Mouse (Mus musculus): Measurements from ENCODE around the gene Naif1. TPM values are rescaled to one million over a fixed set of nuclear protein-coding genes. Genes with fewer than 3 reads are reported as not detected.
A peak's percentile ranks its signal among the peaks of the same experiment; 100 is the strongest.

Naif1 gene
- polyA plus RNA-seq, 1 experiment from 2014 or later: 2.9 TPM

DNA sequence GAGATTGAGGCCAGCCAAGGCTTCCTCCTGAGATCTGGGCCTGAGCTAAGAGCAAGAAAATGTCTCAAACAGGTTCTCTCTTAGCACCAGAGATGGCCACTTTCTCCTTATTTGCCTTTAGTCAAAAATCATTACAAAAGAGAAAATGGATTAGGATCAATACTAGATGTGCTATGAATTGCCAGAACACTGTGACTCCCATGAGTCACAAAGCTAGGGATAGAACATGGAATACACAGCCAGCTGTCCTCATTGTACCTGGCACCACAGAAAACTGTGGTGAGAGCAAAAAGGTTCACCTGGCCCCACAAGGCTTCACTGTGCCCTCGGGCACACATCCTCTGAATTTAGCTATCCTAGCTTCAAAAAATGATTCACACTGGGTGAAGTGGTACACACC, 1.8 kb upstream of the Naif1 start:
- Histone ChIP-seq H3K9me3 (replicated peaks) (no peaks in the 10 kb centered on the region), H3K36me3 (peaks cover 15% of the 10 kb centered on the region; the same call in 1 of the 2 replicates), H3K4me2 (no peak overlapping the region), H3K4me1 (peaks cover 67% of the 10 kb centered on the region), H3K9ac (no peak overlapping the region), H3K27me3 (replicated peaks) (no peaks in the 10 kb centered on the region), H3K4me3 (no peak overlapping the region), H3K27ac (no peak overlapping the region)
- no peak for ATAC-seq
- WGBS (ENCODE audit: insufficient replicate concordance): 79% methylated on average over 1 of the region's 1 CpGs

DNA sequence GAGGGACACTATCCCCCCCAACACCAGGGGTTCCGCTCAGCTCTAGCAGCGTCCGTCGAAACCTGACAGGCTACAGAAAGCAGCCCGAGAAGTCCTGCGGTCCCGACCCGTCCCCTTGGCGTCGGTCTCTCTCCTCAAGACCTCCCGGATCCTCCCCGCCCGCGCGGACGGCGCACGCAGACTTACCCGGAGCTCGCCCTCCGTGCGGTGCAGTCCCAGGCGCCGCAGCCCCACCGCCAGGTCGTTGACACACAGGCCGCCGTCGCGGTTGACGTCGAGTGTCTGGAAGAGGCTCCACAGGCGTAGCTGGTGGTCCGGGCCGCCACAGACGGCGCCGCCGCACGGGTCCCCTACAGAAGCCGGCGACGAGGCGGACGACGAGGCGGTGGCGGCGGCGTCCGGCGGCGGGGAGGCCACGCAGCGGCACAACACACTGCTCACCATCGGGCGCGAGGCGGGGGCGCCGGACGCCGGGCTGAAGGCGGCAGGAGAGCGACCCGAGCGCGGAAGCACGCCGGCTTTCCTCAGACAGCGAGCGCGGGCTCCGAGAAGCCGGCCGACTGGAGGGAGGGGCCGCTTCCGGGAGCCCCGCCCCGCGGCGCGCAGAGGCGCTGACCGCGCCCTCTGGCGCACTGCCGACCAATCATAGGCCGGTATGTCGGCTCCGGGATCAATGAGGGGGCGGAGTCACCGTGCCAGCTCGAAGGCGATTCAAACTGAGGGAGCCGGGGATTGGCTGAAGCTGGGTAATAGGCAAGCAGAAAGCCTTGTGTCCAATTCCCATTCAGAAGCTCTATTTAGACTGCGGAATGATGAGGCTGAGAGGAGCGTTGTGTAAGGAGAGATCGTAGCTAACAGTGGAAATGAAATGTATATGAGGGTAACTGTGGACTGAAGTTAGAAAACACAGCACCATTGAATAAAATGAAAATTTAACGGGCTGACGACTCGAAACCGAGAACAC, 906 bp downstream of the Naif1 start, which contains the start of gene Slc25a25:
Gene Slc25a25 (minus strand): TSS at position 565 of the 964 bp plus-strand sequence.
- Histone ChIP-seq H3K4me3 (peak within 1 kb of the TSS; percentile 90), H3K27me3 (replicated peaks) (no peaks in the 10 kb centered on the region), H3K9ac (peak within 1 kb of the TSS; percentile 94), H3K9me3 (replicated peaks) (no peaks in the 10 kb centered on the region), H3K4me1 (peaks cover 67% of the 10 kb centered on the region), H3K36me3 (peaks cover 17% of the 10 kb centered on the region), H3K4me2 (peak within 1 kb of the TSS; percentile 96), H3K27ac (peak within 1 kb of the TSS; percentile 94)
- WGBS (ENCODE audit: insufficient replicate concordance): under 1% methylated on average over 93 of the region's 103 CpGs
- ATAC-seq: peak; percentile 84

DNA sequence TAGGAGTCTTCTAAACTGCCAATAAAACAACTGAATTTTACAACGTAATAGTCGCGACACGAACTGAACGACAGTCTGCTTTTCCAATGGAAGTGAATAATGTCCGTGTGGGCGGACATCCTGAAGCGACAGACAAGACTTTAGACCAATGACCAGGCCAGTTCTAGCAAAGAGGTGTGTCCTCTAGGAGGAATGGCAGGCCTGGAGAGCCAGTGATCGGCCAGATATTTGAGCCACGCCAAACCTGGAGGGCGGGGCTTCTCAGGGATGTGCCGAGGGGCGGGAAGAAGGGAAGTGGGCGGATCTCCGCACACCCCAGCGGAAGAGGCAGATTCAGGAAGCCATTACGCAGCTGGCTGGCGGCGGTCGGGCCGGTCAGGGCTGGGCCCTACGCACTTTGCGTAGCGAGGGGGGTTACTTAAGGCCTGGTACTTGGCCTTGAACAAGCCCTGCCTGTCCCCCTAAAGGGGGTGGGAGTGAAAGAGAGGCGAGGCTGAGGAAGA, 1.7 kb downstream of the Naif1 start:
- 0% methylated on average over 25 of the region's 25 CpGs for WGBS (ENCODE audit: insufficient replicate concordance)
- Histone ChIP-seq H3K36me3 (peaks cover 18% of the 10 kb centered on the region), H3K4me2 (peak overlapping the region; percentile 96), H3K4me3 (peak overlapping the region; percentile 90), H3K27me3 (replicated peaks) (no peaks in the 10 kb centered on the region), H3K9ac (peak overlapping the region; percentile 66), H3K27ac (peak overlapping the region; percentile 94), H3K9me3 (replicated peaks) (no peaks in the 10 kb centered on the region), H3K4me1 (peaks cover 62% of the 10 kb centered on the region)
- peak; percentile 94 for ATAC-seq

DNA sequence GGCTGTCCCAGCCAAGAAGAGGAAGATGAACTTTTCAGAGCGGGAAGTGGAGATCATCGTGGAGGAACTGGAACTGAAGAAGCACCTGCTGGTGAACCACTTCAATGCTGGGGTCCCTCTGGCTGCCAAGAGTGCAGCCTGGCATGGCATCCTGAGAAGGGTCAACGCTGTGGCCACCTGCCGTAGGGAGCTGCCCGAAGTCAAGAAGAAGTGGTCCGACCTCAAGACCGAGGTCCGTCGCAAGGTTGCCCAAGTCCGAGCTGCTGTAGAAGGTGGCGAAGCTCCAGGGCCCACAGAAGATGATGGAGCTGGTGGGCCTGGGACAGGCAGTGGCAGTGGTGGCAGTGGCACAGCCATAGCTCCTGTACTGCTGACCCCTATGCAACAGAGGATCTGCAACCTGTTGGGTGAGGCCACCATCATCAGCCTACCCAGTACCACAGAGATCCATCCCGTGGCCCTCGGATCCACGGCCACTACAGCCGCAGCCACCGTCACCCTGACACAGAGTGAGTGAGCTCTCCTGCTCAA, 2.2 kb downstream of the Naif1 start:
- H3K36me3 ChIP-seq: peaks cover 18% of the 10 kb centered on the region
- H3K4me2 ChIP-seq: peak overlapping the region; percentile 96
- H3K9me3 ChIP-seq (replicated peaks): no peaks in the 10 kb centered on the region
- H3K9ac ChIP-seq: peak overlapping the region; percentile 64
- no peak for ATAC-seq
- H3K27me3 ChIP-seq (replicated peaks): no peaks in the 10 kb centered on the region
- peaks cover 56% of the 10 kb centered on the region for H3K4me1 ChIP-seq
- 85% methylated on average over 16 of the region's 16 CpGs for WGBS (ENCODE audit: insufficient replicate concordance)
- peak overlapping the region; percentile 55 for H3K4me3 ChIP-seq
- H3K27ac ChIP-seq: peak overlapping the region; percentile 74

DNA sequence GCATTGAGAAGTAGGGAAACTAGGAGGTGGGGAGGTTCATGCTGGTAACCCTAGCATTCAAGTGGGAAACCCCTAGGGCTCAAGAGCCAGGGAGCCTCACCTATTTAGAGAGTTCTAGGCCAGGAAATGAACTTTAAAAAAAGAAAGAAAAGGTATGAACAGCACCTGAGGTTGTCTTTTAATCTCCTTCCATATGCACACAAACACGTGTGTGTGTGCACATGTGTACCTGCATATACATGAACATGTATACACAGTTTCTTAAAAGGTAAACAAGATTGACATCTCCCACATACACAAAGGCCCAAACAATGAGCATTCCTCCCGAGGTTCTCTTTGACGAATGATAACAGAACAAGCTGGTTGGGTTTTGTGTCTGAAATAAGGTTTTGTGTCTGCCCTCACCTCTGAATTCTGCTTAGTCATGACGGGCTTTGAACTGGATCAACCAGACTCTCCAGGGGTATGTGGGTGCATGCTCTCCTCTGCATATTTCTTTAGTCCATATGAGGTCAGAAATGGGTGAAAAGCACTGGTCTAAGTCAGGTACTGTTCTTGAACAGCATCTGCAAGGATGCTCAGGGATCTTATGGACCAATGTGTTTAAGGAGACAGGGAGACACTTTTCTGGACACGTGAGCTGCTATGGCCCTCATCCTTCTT, 3.5 kb downstream of the Naif1 start:
- H3K9ac ChIP-seq: no peak overlapping the region
- H3K4me3 ChIP-seq: no peak overlapping the region
- peaks cover 18% of the 10 kb centered on the region for H3K36me3 ChIP-seq
- H3K27me3 ChIP-seq (replicated peaks): no peaks in the 10 kb centered on the region
- no peaks in the 10 kb centered on the region for H3K9me3 ChIP-seq (replicated peaks)
- peak overlapping the region; percentile 96; the same call in 1 of the 2 replicates for H3K4me2 ChIP-seq
- H3K4me1 ChIP-seq: peaks cover 46% of the 10 kb centered on the region
- no peak for ATAC-seq
- 69% methylated on average over 5 of the region's 5 CpGs for WGBS (ENCODE audit: insufficient replicate concordance)
- no peak overlapping the region for H3K27ac ChIP-seq

DNA sequence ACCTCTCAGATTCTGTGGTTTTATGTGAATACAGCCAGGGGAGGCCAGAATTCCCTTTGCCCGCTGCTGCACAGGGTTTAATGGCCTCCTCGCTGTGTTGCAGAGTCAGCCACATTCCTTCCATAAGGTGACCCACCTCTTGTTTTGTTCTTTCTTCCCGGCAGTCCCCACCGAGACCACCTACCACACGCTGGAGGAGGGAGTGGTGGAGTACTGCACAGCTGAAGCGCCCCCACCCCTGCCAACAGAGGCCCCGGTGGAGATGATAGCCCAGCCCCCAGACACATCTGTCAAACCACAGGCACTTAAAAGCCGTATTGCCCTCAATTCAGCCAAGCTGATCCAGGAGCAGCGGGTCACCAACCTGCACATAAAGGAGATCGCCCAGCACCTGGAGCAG, 4.4 kb downstream of the Naif1 start:
- WGBS (ENCODE audit: insufficient replicate concordance): 82% methylated on average over 10 of the region's 10 CpGs
- H3K4me2 ChIP-seq: no peak overlapping the region
- H3K9ac ChIP-seq: no peak overlapping the region
- H3K9me3 ChIP-seq (replicated peaks): no peaks in the 10 kb centered on the region
- peaks cover 18% of the 10 kb centered on the region for H3K36me3 ChIP-seq
- no peak for ATAC-seq
- H3K27ac ChIP-seq: no peak overlapping the region
- no peaks in the 10 kb centered on the region for H3K27me3 ChIP-seq (replicated peaks)
- H3K4me3 ChIP-seq: no peak overlapping the region
- H3K4me1 ChIP-seq: peaks cover 38% of the 10 kb centered on the region

DNA sequence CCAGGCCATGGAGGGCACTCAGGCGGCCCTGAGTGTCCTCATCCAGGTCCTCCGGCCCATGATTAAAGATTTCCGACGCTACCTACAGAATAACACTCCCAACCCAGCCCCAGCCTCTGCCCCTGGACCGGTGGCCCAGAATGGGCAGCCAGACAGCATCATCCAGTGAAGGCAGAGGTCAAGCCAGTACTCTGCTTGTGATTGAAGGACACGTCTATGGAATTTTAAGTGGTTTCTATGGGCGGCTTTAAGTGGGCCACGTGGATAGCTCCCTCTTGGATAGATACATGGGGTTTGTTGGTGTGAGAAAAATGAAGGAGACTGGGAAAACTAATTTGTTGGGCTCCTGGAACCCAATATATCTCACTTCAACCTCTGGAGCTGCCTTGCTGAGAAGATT, 4.8 kb downstream of the Naif1 start:
- H3K27me3 ChIP-seq (replicated peaks): no peaks in the 10 kb centered on the region
- ATAC-seq: no peak
- H3K4me2 ChIP-seq: no peak overlapping the region
- H3K4me3 ChIP-seq: no peak overlapping the region
- peaks cover 33% of the 10 kb centered on the region for H3K4me1 ChIP-seq
- H3K9me3 ChIP-seq (replicated peaks): no peaks in the 10 kb centered on the region
- peaks cover 18% of the 10 kb centered on the region for H3K36me3 ChIP-seq
- whole genome bisulfite sequencing (ENCODE audit: insufficient replicate concordance): 82% methylated on average over 8 of the region's 8 CpGs
- H3K27ac ChIP-seq: no peak overlapping the region
- H3K9ac ChIP-seq: no peak overlapping the region

DNA sequence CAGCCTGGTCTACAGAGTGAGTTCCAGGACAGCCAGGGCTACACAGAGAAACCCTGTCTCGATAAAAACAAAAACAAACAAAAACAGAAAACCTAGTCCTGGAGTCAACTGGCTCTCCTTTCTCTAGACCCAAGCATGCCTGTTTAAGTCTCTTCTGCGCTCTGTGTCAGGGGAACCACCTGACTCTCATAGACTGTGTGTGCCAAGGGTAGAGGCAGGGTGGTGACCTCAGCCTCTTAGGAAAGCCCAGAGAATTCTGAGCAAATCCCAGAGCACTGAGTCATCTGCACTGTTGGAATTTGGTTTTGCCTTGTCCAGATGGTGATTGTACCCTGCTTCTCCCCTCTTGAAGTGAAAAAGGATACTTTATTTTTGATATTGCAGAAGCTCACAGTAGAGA, 8.0 kb downstream of the Naif1 start:
- no peak for ATAC-seq
- Histone ChIP-seq H3K9me3 (replicated peaks) (no peaks in the 10 kb centered on the region), H3K27me3 (replicated peaks) (no peaks in the 10 kb centered on the region), H3K4me3 (no peak overlapping the region), H3K4me2 (no peak overlapping the region), H3K4me1 (peaks cover 13% of the 10 kb centered on the region), H3K27ac (no peak overlapping the region), H3K9ac (no peak overlapping the region), H3K36me3 (peaks cover 18% of the 10 kb centered on the region)
- 66% methylated on average over 2 of the region's 2 CpGs for WGBS (ENCODE audit: insufficient replicate concordance)

DNA sequence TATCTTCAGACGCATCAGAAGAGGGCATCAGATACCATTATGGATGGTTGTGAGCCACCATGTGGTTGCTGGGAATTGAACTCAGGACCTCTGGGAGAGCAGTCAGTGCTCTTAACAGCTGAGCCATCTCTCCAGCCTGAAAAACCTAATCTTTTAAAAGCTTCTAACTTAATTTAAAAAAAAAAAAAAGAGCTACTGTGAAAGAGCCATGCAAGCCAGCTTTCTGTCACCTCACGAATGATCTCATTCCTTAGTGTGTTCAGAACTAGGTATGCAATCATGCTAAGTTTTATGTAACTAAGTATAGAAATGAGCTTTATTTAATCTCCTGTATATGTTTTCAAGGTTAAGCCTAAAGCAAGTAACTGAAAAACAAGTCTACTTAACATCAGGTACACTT, 9.4 kb downstream of the Naif1 start:
- H3K27me3 ChIP-seq (replicated peaks): no peaks in the 10 kb centered on the region
- ATAC-seq: no peak
- peaks cover 16% of the 10 kb centered on the region for H3K36me3 ChIP-seq
- no peak overlapping the region for H3K4me3 ChIP-seq
- whole genome bisulfite sequencing (ENCODE audit: insufficient replicate concordance): 83% methylated on average over 2 of the region's 2 CpGs
- H3K4me1 ChIP-seq: peaks cover 11% of the 10 kb centered on the region
- no peak overlapping the region for H3K4me2 ChIP-seq
- no peak overlapping the region for H3K27ac ChIP-seq
- H3K9me3 ChIP-seq (replicated peaks): no peaks in the 10 kb centered on the region
- H3K9ac ChIP-seq: no peak overlapping the region

DNA sequence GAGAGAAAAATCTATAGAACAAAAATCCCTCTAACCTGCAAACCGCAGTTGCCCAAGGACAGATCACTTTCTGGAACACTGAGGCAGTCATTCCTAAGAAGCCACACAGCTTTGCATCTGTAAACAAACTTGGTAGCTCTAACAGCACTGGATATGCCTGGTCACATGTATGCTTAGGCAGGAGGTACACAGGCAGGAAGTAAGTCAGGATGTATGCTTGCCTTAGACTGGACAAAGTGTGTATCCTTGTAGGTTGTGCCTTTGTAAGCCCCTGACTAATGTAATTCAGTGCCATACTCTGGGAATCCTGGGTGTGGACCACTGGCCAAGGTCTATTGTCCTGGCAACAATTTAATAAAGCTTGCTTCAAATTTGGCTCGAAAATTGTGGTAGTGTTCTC, 13.5 kb downstream of the Naif1 start:
- H3K4me3 ChIP-seq: no peak overlapping the region
- H3K4me1 ChIP-seq: peaks cover 19% of the 10 kb centered on the region
- no peak overlapping the region for H3K27ac ChIP-seq
- 69% methylated on average over 2 of the region's 2 CpGs for WGBS (ENCODE audit: insufficient replicate concordance)
- no peak overlapping the region for H3K9ac ChIP-seq
- no peak for ATAC-seq
- no peak overlapping the region for H3K4me2 ChIP-seq
- no peaks in the 10 kb centered on the region for H3K36me3 ChIP-seq
- no peaks in the 10 kb centered on the region for H3K9me3 ChIP-seq (replicated peaks)
- no peaks in the 10 kb centered on the region for H3K27me3 ChIP-seq (replicated peaks)

DNA sequence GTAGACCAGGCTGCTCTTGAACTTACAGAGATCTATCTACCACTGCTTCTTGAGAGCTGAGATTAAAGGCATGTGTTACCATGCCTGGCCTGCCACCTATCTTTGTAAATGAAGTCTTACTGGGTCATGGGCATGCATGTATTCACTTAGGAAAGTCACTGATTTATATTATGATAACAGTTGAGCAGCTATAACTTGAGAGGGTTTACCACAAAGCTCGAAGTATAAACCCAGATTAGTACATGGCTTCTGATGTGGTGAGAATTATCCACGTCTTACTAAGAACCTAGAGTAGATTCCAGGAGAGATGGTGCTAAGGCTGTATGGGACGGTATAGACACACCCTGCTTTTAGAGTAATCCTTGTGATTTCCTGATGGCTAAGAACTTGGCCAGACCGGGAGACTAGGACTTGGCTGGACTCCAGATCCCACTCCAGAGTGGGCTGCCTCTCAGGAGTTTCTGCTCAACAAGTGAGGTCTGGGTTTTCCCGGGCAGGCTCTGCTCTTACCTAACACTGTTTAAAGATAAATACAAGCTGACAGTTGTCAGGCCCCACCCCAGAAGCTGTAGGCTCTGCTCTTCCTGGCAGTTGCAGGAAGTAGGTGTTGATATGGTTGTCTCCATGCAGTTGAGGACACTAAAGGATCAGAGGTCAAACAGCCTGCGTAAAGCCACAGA, 14.1 kb downstream of the Naif1 start:
- no peaks in the 10 kb centered on the region for H3K36me3 ChIP-seq
- 0 out of 2 replicates have a peak overlapping the region, but pooled peaks have one; percentile 22 for H3K9ac ChIP-seq
- 24% methylated on average over 6 of the region's 6 CpGs for WGBS (ENCODE audit: insufficient replicate concordance)
- H3K4me2 ChIP-seq: no peak overlapping the region
- H3K9me3 ChIP-seq (replicated peaks): no peaks in the 10 kb centered on the region
- no peak overlapping the region for H3K4me3 ChIP-seq
- H3K27me3 ChIP-seq (replicated peaks): no peaks in the 10 kb centered on the region
- H3K27ac ChIP-seq: peak overlapping the region; percentile 21
- H3K4me1 ChIP-seq: peaks cover 19% of the 10 kb centered on the region
- ATAC-seq: peak; percentile 65
